Mouse (Mus musculus) Patski (cell line): ENCODE measurements around the gene Mrs2. TPM values are rescaled to one million over a fixed set of nuclear protein-coding genes. Genes with fewer than 3 reads are reported as not detected.

Source experiments
- ATAC-seq: fragments of 100-300 bp; one replicate; pipeline ENCODE4 v1.8.0; 2021
- CTCF ChIA-PET: fragments of 350-600 bp; sonication (Branson Sonifier 250); formaldehyde crosslinking; loops from one replicate; lab custom pipeline; 2022; ENCODE audit warnings: inconsistent platforms; lab: Charles Lee
- POLR2A ChIA-PET: fragments of 350-600 bp; sonication (Branson Sonifier 250); formaldehyde crosslinking; loops from one replicate; lab custom pipeline; 2022; ENCODE audit warnings: antibody characterized with exemption, inconsistent platforms; lab: Charles Lee
- DNase-seq: peaks from one replicate; pipeline ENCODE4 v3.0.0-alpha.2; 2011; ENCODE audit warnings: low read depth, low spot score
- H3K27me3 ChIP-seq: fragments of 371-371 bp; one replicate; pipeline ENCODE4 v1.5.1; 2021
- CTCF ChIP-seq: fragments of 100-300 bp; IDR thresholded peaks from one replicate; pipeline ENCODE4 v1.5.1; 2021
- in situ Hi-C: fragments of 300-500 bp; cut with MboI; formaldehyde crosslinking; loops from 3 replicates; pipeline ENCODE4 v1.11.1; 2018; ENCODE audit warnings: low pct_unique_long_range_greater_than_20kb, mixed read lengths
- polyA plus RNA-seq: library from polyadenylated mRNA; unstranded; gene quantifications from one replicate; pipeline ENCODE4 v1.2.3, GENCODE M21; 2021

The Mrs2 gene
- polyA plus RNA-seq, 1 experiment from 2014 or later, result 64.2 TPM

- ChIA-PET POLR2A (no interaction called here), CTCF (interaction anchor here (1.0 to 2.6 kb wide), 3 partner anchors 11 to 94 kb away, joined by 3 to 14 read pairs (median 4); no protein-coding TSS in a partner anchor)
- H3K27me3 ChIP-seq, result no peaks in the 10 kb centered on the region
- no peak for ATAC-seq
- in situ Hi-C loops, result loop anchor here (10.0 kb wide), 2 partner anchors 88 to 318 kb away; no protein-coding TSS in a partner anchor
- no peak for TF ChIP-seq CTCF
- no peak for DNase-seq
Measured at GRCm38 (mm10) chr13:25026409-25027113, 6.4 kb upstream of the Mrs2 start.

- ChIA-PET POLR2A (interaction anchor here (0.7 to 1.7 kb wide), 4 partner anchors 33 to 147 kb away, joined by 4 to 11 read pairs (median 4); no protein-coding TSS in a partner anchor), CTCF (interaction anchor here (0.7 to 2.6 kb wide), 12 partner anchors 13 to 312 kb away, joined by 3 to 15 read pairs (median 4); no protein-coding TSS in a partner anchor)
- no peak for ATAC-seq
- peak; percentile 64 for TF ChIP-seq CTCF
- no peaks in the 10 kb centered on the region for H3K27me3 ChIP-seq
- in situ Hi-C loops, result loop anchor here (10.0 kb wide), 2 partner anchors 90 to 320 kb away; no protein-coding TSS in a partner anchor
- DNase-seq, result no peak
Measured at GRCm38 (mm10) chr13:25024655-25025054, 4.5 kb upstream of the Mrs2 start.

GRCm38 (mm10) chr13:25023129-25023528 lies 3.0 kb upstream of the Mrs2 start:
- ChIA-PET POLR2A (interaction anchor here (1.4 kb wide), 1 partner anchor 31 kb away, joined by 4 read pairs; no protein-coding TSS in a partner anchor), CTCF (interaction anchor here (2.0 kb wide), 1 partner anchor 93 kb away, joined by 8 read pairs; no protein-coding TSS in a partner anchor)
- ATAC-seq (no peak), DNase-seq (no peak)
- in situ Hi-C loops, result loop anchor here (10.0 kb wide), 2 partner anchors 92 to 322 kb away; no protein-coding TSS in a partner anchor
- no peaks in the 10 kb centered on the region for H3K27me3 ChIP-seq
- TF ChIP-seq CTCF, result no peak

GRCm38 (mm10) chr13:25022386-25022785 lies 2.2 kb upstream of the Mrs2 start:
- DNase-seq, result no peak
- ATAC-seq, result no peak
- no peaks in the 10 kb centered on the region for H3K27me3 ChIP-seq
- ChIA-PET POLR2A (interaction anchor here (1.4 kb wide), 1 partner anchor 32 kb away, joined by 4 read pairs; no protein-coding TSS in a partner anchor), CTCF (interaction anchor here (0.8 to 2.0 kb wide), 2 partner anchors 22 to 93 kb away, joined by 3 to 8 read pairs; no protein-coding TSS in a partner anchor)
- no peak for TF ChIP-seq CTCF
- in situ Hi-C loops, result loop anchor here (10.0 kb wide), 2 partner anchors 92 to 322 kb away; no protein-coding TSS in a partner anchor

- in situ Hi-C loops, result loop anchor here (10.0 kb wide), 2 partner anchors 94 to 324 kb away; no protein-coding TSS in a partner anchor
- ATAC-seq (no peak), DNase-seq (no peak)
- CTCF ChIA-PET, result interaction anchor here (0.7 to 3.3 kb wide), 3 partner anchors 65 to 111 kb away, joined by 3 to 13 read pairs (median 3); no protein-coding TSS in a partner anchor
- TF ChIP-seq CTCF, result no peak
- H3K27me3 ChIP-seq, result no peaks in the 10 kb centered on the region
- POLR2A ChIA-PET, result interaction anchor here (1.1 to 2.2 kb wide), 3 partner anchors 34 to 95 kb away, joined by 4 to 6 read pairs (median 6); no protein-coding TSS in a partner anchor
Measured at GRCm38 (mm10) chr13:25020540-25020892, 337 bp upstream of the Mrs2 start.

GRCm38 (mm10) chr13:25018316-25018715 lies 1.9 kb downstream of the Mrs2 start:
- no peak for TF ChIP-seq CTCF
- ChIA-PET POLR2A (interaction anchor here (0.7 to 2.2 kb wide), 4 partner anchors 13 to 104 kb away, joined by 3 to 6 read pairs (median 5); no protein-coding TSS in a partner anchor), CTCF (interaction anchor here (2.6 to 3.3 kb wide), 2 partner anchors 29 to 97 kb away, joined by 6 to 13 read pairs; no protein-coding TSS in a partner anchor)
- ATAC-seq, result no peak
- no peak for DNase-seq
- in situ Hi-C loops, result no loop called here
- H3K27me3 ChIP-seq, result no peaks in the 10 kb centered on the region

GRCm38 (mm10) chr13:25007115-25007514 lies 13.1 kb downstream of the Mrs2 start:
- CTCF ChIA-PET, result no interaction called here
- DNase-seq, result no peak

GRCm38 (mm10) chr13:25002965-25003364 lies 17.2 kb downstream of the Mrs2 start:
- CTCF ChIA-PET, result no interaction called here

More at GRCm38 (mm10) chr13:25007115-25007514, 13.1 kb downstream of the Mrs2 start:
- POLR2A ChIA-PET, result no interaction called here
- peak; percentile 69 for TF ChIP-seq CTCF
- H3K27me3 ChIP-seq, result no peaks in the 10 kb centered on the region
- no peak for ATAC-seq
- in situ Hi-C loops, result no loop called here

GRCm38 (mm10) chr13:24999538-24999937 lies 20.6 kb downstream of the Mrs2 start:
- POLR2A ChIA-PET, result interaction anchor here (0.6 kb wide), 1 partner anchor 58 kb away, joined by 3 read pairs; no protein-coding TSS in a partner anchor
- DNase-seq (no peak), ATAC-seq (no peak)
- CTCF ChIA-PET, result interaction anchor here (1.2 to 1.4 kb wide), 2 partner anchors 23 to 59 kb away, joined by 3 to 4 read pairs; no protein-coding TSS in a partner anchor
- H3K27me3 ChIP-seq, result no peaks in the 10 kb centered on the region
- in situ Hi-C loops, result no loop called here
- TF ChIP-seq CTCF, result no peak

More at GRCm38 (mm10) chr13:25002965-25003364, 17.2 kb downstream of the Mrs2 start:
- no peaks in the 10 kb centered on the region for H3K27me3 ChIP-seq
- POLR2A ChIA-PET, result no interaction called here
- DNase-seq, result no peak
- in situ Hi-C loops, result no loop called here
- no peak for ATAC-seq
- no peak for TF ChIP-seq CTCF

GRCm38 (mm10) chr13:24993160-24993559 lies 27.0 kb downstream of the Mrs2 start:
- no peak for DNase-seq
- in situ Hi-C loops, result no loop called here
- H3K27me3 ChIP-seq, result no peaks in the 10 kb centered on the region
- ATAC-seq, result no peak
- no peak for TF ChIP-seq CTCF
- POLR2A ChIA-PET, result no interaction called here
- CTCF ChIA-PET, result interaction anchor here (2.4 kb wide), 1 partner anchor 54 kb away, joined by 9 read pairs; no protein-coding TSS in a partner anchor
